ENCODE assay signal across 8 mouse cellular contexts in genomic region chr11:35769188-35769745, GRCm38 (mm10). TPM values are rescaled to one million over a fixed set of nuclear protein-coding genes. Genes with fewer than 3 reads are reported as not detected.
A peak's percentile ranks its signal among the peaks of the same experiment; 100 is the strongest.
DNase-seq lines count a peak whose midpoint lies in the region; ATAC-seq and TF ChIP-seq lines count a peak whose summit lies in the region.

Gene Pank3, plus strand, starts transcription at chr11:35769484.

- no peaks in the 10 kb centered on the region for H3K27me3 ChIP-seq in forebrain, embryonic 15.5 days

- in situ Hi-C loops in ES-E14 (cut with MboI; ENCODE audit: low sequenced_read_pairs in 2 of 2, unreplicated experiment in 2 of 2), result no loop called here

- no peaks in the 10 kb centered on the region for H3K36me3 ChIP-seq in ES-E14 (ENCODE audit: control insufficient read depth, insufficient read depth, low read length, poor library complexity, severe bottlenecking)
- no peaks in the 10 kb centered on the region for H3K36me3 ChIP-seq in forebrain, embryonic 15.5 days

- H3K4me1 ChIP-seq in ES-E14 (ENCODE audit: control insufficient read depth in 2 of 2, insufficient read depth in 2 of 2, low read length in 2 of 2, poor library complexity in 1 of 2), result peaks cover 2 to 5% of the 10 kb centered on the region in 2 experiments
- H3K4me1 ChIP-seq in forebrain, embryonic 15.5 days, result peaks cover 27% of the 10 kb centered on the region
- peaks cover 5% of the 10 kb centered on the region; the same call in 1 of the 2 replicates for H3K4me1 ChIP-seq in lung, adult 2 months (ENCODE audit: control insufficient read depth, insufficient read depth, low read length)

- H3K4me2 ChIP-seq in forebrain, embryonic 15.5 days (replicated peaks), result peak within 1 kb of the TSS; percentile 73

- H3K9ac ChIP-seq in ES-E14 (ENCODE audit: insufficient read depth, low read depth, low read length, poor library complexity, severe bottlenecking), result peak within 1 kb of the TSS; percentile 97
- peak within 1 kb of the TSS; percentile 95 for H3K9ac ChIP-seq in forebrain, embryonic 15.5 days (replicated peaks)

- TF ChIP-seq POLR2A in lung, adult 2 months (IDR thresholded peaks at IDR 0.05; ENCODE audit: borderline replicate concordance, extremely low read depth, low read depth, low read length), result peak; percentile 68; the same call in 1 of the 2 replicates

- intact Hi-C loops in heart, postnatal 25 days (cut with DNase I), result loop anchor here (2.0 kb wide), 1 partner anchor 66 kb away; the partner anchor contains the start of gene Rars

- peak; percentile 98 for DNase-seq in ES-E14 (ENCODE audit: low read depth, low spot score)
- peak; percentile 99 for DNase-seq in cerebellum, adult 11-12 months
- peak; percentile 98 for DNase-seq in heart, postnatal 25 days (ENCODE audit: low spot score)
- DNase-seq in layer of hippocampus, adult 18-20 months (ENCODE audit: low spot score in 2 of 2), result peak; percentile 99
- peak; percentile 91 for DNase-seq in lung, adult 2 months
- peak; percentile 99 for DNase-seq in thymus, adult 18-20 months

- H3K9me3 ChIP-seq in ES-E14 (ENCODE audit: control insufficient read depth, insufficient read depth, low read depth, low read length), result no peaks in the 10 kb centered on the region
- H3K9me3 ChIP-seq in forebrain, embryonic 15.5 days, result no peaks in the 10 kb centered on the region

- H3K27ac ChIP-seq in ES-E14 (ENCODE audit: insufficient read depth, low read depth, low read length, poor library complexity, severe bottlenecking), result peak within 1 kb of the TSS; percentile 90
- peak within 1 kb of the TSS; percentile 94 for H3K27ac ChIP-seq in forebrain, embryonic 15.5 days (replicated peaks)

- peak; percentile 100 for ATAC-seq in forebrain, embryonic 15.5 days (replicated peaks)
- ATAC-seq in neutrophil, adult 5-6 weeks (ENCODE audit: extremely low read depth, insufficient number of reproducible peaks, low FRiP score, poor library complexity, severe bottlenecking), result peak; percentile 98

- no peak for TF ChIP-seq CTCF in lung, adult 2 months (IDR thresholded peaks at IDR 0.05; ENCODE audit: insufficient read depth, low read length)

- under 1% methylated on average over 37 of the region's 50 CpGs for WGBS in forebrain, embryonic 15.5 days
- WGBS in lung, adult 2 months, result 1% methylated on average over 50 of the region's 50 CpGs

- peak within 1 kb of the TSS; percentile 95 to 96 for H3K4me3 ChIP-seq in ES-E14 (ENCODE audit: insufficient read depth in 1 of 2, low read depth in 1 of 2, low read length in 2 of 2, poor library complexity in 1 of 2, severe bottlenecking in 1 of 2)
- peak within 1 kb of the TSS; percentile 80 for H3K4me3 ChIP-seq in forebrain, embryonic 15.5 days
- H3K4me3 ChIP-seq in lung, adult 2 months (replicated peaks; ENCODE audit: extremely low read depth, low read depth, low read length), result peak within 1 kb of the TSS; percentile 98

TF ChIP-seq in ES-E14, 5 proteins besides CTCF, POLR2A, EP300 and RAD21:
- peak; percentile 96 for TF ChIP-seq HCFC1 (IDR thresholded peaks at IDR 0.05; ENCODE audit: borderline replicate concordance, insufficient read depth, low read length)
- TF ChIP-seq ZNF384 (IDR thresholded peaks at IDR 0.05; ENCODE audit: low read depth, low read length), result no peak
- no peak for TF ChIP-seq MAFK (IDR thresholded peaks at IDR 0.05; ENCODE audit: insufficient read depth, low read depth, low read length)
- TF ChIP-seq CHD2 (IDR thresholded peaks at IDR 0.05; ENCODE audit: low read depth, low read length), result no peak
- no peak for TF ChIP-seq ZC3H11A (IDR thresholded peaks at IDR 0.05; ENCODE audit: borderline replicate concordance, low read depth, low read length)
TF ChIP-seq in ES-E14: peak in this region for 1.

RNA-seq across cellular contexts. Expression of gene Pank3, which starts in this region (rescaled TPM):
- total RNA-seq in ES-E14 (2012; rRNA removed), result 18.8 and 27.0 TPM in 2 replicates
- polyA plus RNA-seq in forebrain, embryonic 15.5 days (2015; fragmentation: Nextera tagmentation; extraction: Ambion mirVana), result 23.1 and 24.2 TPM in 2 replicates
- 10 to 100 TPM; 22.1 to 24.6 TPM for total RNA-seq in heart, postnatal 25 days (2021)
- total RNA-seq in layer of hippocampus, adult 18-20 months (2021), result 10 to 100 TPM; 37.2 to 37.9 TPM
- 5.5 and 8.8 TPM in 2 replicates for polyA plus RNA-seq in lung, adult 2 months (2012; rRNA removed)
- 35.1 TPM in 2 replicates for total RNA-seq in neutrophil, adult 5-6 weeks (2017)

Comparison
In these comparisons a context has a peak if more than half of its experiments do, and no peak if none do; other contexts are left out.
1. Peak in every context shown above with its lines: DNase-seq, ATAC-seq, H3K4me3 ChIP-seq and H3K27ac ChIP-seq.